Mouse (Mus musculus) liver, embryonic 14.5 days (tissue): ENCODE results near the gene Cdh8.

Source experiments
- CTCF ChIP-seq: IDR thresholded peaks from 2 replicates; pipeline ENCODE4 v1.5.1; 2016; ENCODE audit warnings: antibody characterized with exemption, low read depth, control low read depth
- EP300 ChIP-seq: IDR thresholded peaks from 2 replicates; pipeline ENCODE4 v1.6.1; 2016; ENCODE audit warnings: antibody characterized with exemption, low read depth

- TF ChIP-seq CTCF = no peak
- no peak for TF ChIP-seq EP300
These were observed 385.2 kb downstream of the Cdh8 start for GRCm38 (mm10) chr8:99031060-99031459.
